Mouse (Mus musculus): ENCODE measurements around the gene Sdk1.

Gene Sdk1

GRCm38 (mm10) chr5:141240841-141241543 lies at the start of gene Sdk1:
Gene Sdk1, plus strand, starts transcription at chr5:141241490.
- peak; percentile 75 to 88 for DNase-seq

- no peak for DNase-seq
Measured at GRCm38 (mm10) chr5:141197278-141197677, 44.0 kb upstream of the Sdk1 start.

- no peak for DNase-seq
Measured at GRCm38 (mm10) chr5:141202276-141203065, 38.8 kb upstream of the Sdk1 start.

- DNase-seq, result no peak
Measured at GRCm38 (mm10) chr5:141207061-141207460, 34.2 kb upstream of the Sdk1 start.

GRCm38 (mm10) chr5:141225243-141225642 lies 16.0 kb upstream of the Sdk1 start:
- DNase-seq, result no peak

- no peak for DNase-seq
Measured at GRCm38 (mm10) chr5:141234326-141234725, 7.0 kb upstream of the Sdk1 start.

GRCm38 (mm10) chr5:141239401-141239800 lies 1.9 kb upstream of the Sdk1 start:
- DNase-seq, result no peak

- DNase-seq, result no peak
Measured at GRCm38 (mm10) chr5:141240441-141240840, 849 bp upstream of the Sdk1 start.

GRCm38 (mm10) chr5:141241645-141242284 lies 475 bp downstream of the Sdk1 start:
- DNase-seq, result no peak

GRCm38 (mm10) chr5:141243253-141243965 lies 2.1 kb downstream of the Sdk1 start:
- no peak for DNase-seq

- DNase-seq, result no peak
Measured at GRCm38 (mm10) chr5:141264253-141264652, 23.0 kb downstream of the Sdk1 start.

- no peak for DNase-seq
Measured at GRCm38 (mm10) chr5:141277112-141277511, 35.8 kb downstream of the Sdk1 start.

GRCm38 (mm10) chr5:141281751-141282150 lies 40.5 kb downstream of the Sdk1 start:
- no peak for DNase-seq

- no peak for DNase-seq
Measured at GRCm38 (mm10) chr5:141289611-141290010, 48.3 kb downstream of the Sdk1 start.

- DNase-seq, result no peak
Measured at GRCm38 (mm10) chr5:141295240-141295639, 54.0 kb downstream of the Sdk1 start.

GRCm38 (mm10) chr5:141302287-141302694 lies 61.0 kb downstream of the Sdk1 start:
- no peak for DNase-seq

- DNase-seq, result no peak
Measured at GRCm38 (mm10) chr5:141303746-141304145, 62.5 kb downstream of the Sdk1 start.

- DNase-seq, result no peak
Measured at GRCm38 (mm10) chr5:141304706-141305105, 63.4 kb downstream of the Sdk1 start.

- DNase-seq, result no peak
Measured at GRCm38 (mm10) chr5:141310641-141311040, 69.4 kb downstream of the Sdk1 start.

- no peak for DNase-seq
Measured at GRCm38 (mm10) chr5:141311801-141312200, 70.5 kb downstream of the Sdk1 start.

GRCm38 (mm10) chr5:141312305-141312704 lies 71.0 kb downstream of the Sdk1 start:
- no peak for DNase-seq

GRCm38 (mm10) chr5:141317095-141317494 lies 75.8 kb downstream of the Sdk1 start:
- no peak for DNase-seq

- DNase-seq, result no peak
Measured at GRCm38 (mm10) chr5:141324910-141325309, 83.6 kb downstream of the Sdk1 start.

Measured in spleen, adult 18-20 months (tissue).